Mouse (Mus musculus) myocyte (in vitro differentiated cells): Measurements from ENCODE around the gene Ciao2b. TPM values are rescaled to one million over a fixed set of nuclear protein-coding genes. Genes with fewer than 3 reads are reported as not detected.

Source experiments
- H3K27me3 ChIP-seq: one replicate; pipeline ENCODE4 v1.6.1; 2011; ENCODE audit not compliant: control insufficient read depth, insufficient read depth, insufficient read length
- H3K36me3 ChIP-seq: one replicate; pipeline ENCODE4 v1.6.1; 2011; ENCODE audit not compliant: control insufficient read depth, insufficient read depth
- H3K4me2 ChIP-seq: one replicate; pipeline ENCODE4 v1.6.1; 2011; ENCODE audit warnings: low read depth, control low read depth
- H3K4me3 ChIP-seq: one replicate; pipeline ENCODE4 v1.5.1; 2011; ENCODE audit warnings: mild to moderate bottlenecking, control low read depth, moderate library complexity
- H3K79me2 ChIP-seq: one replicate; pipeline ENCODE4 v1.6.1; 2011; ENCODE audit not compliant: control insufficient read depth, insufficient read depth
- H3ac ChIP-seq: one replicate; pipeline ENCODE4 v1.6.1; 2011; ENCODE audit not compliant: control insufficient read depth, insufficient read length
- CEBPB ChIP-seq: IDR thresholded peaks from 2 replicates; pipeline ENCODE4 v1.6.1; 2011; ENCODE audit warnings: mild to moderate bottlenecking, moderate library complexity; ENCODE audit not compliant: poor library complexity, insufficient read depth, severe bottlenecking
- E2F4 ChIP-seq: IDR thresholded peaks from one replicate; pipeline ENCODE4 v1.6.1; 2011; ENCODE audit warnings: mild to moderate bottlenecking, control low read depth, moderate library complexity; ENCODE audit not compliant: insufficient read depth
- MAX ChIP-seq: IDR thresholded peaks from one replicate; pipeline ENCODE4 v1.6.1; 2011; ENCODE audit warnings: low read depth, mild to moderate bottlenecking, control low read depth
- MYOD1 ChIP-seq, 3 experiments: IDR thresholded peaks; one replicate each; pipeline ENCODE4 v1.6.1; 2011; ENCODE audit warnings: control low read depth in 2 of 3, low read depth in 2 of 3, mild to moderate bottlenecking in 2 of 3, moderate library complexity in 1 of 3; ENCODE audit not compliant: insufficient read length in 2 of 3, control insufficient read depth in 1 of 3
- MYOG ChIP-seq, 3 experiments: IDR thresholded peaks; one replicate each; pipeline ENCODE4 v1.6.1; 2011; ENCODE audit warnings: control low read depth in 2 of 3, low read depth in 2 of 3, mild to moderate bottlenecking in 2 of 3; ENCODE audit not compliant: insufficient read length in 2 of 3, control insufficient read depth in 1 of 3, insufficient read depth in 1 of 3
- POLR2A ChIP-seq: IDR thresholded peaks from one replicate; pipeline ENCODE4 v1.6.1; 2011; ENCODE audit warnings: low read depth, mild to moderate bottlenecking, control low read depth, moderate library complexity; ENCODE audit not compliant: insufficient read length
- POLR2AphosphoS2 ChIP-seq: IDR thresholded peaks from one replicate; pipeline ENCODE4 v1.6.1; 2011; ENCODE audit warnings: low read depth, control low read depth; ENCODE audit not compliant: insufficient read length
- REST ChIP-seq: IDR thresholded peaks from one replicate; pipeline ENCODE4 v1.6.1; 2011; ENCODE audit warnings: mild to moderate bottlenecking, control low read depth, moderate library complexity; ENCODE audit not compliant: insufficient read depth, insufficient read length
- SRF ChIP-seq: IDR thresholded peaks from one replicate; pipeline ENCODE4 v1.6.1; 2011; ENCODE audit warnings: low read depth; ENCODE audit not compliant: control insufficient read depth, insufficient read length
- TCF12 ChIP-seq: IDR thresholded peaks from one replicate; pipeline ENCODE4 v1.6.1; 2011; ENCODE audit warnings: mild to moderate bottlenecking, control low read depth; ENCODE audit not compliant: poor library complexity, insufficient read depth, severe bottlenecking
- TCF3 ChIP-seq: IDR thresholded peaks from one replicate; pipeline ENCODE4 v1.6.1; 2011; ENCODE audit warnings: low read depth, control low read depth; ENCODE audit not compliant: insufficient read length
- USF1 ChIP-seq: IDR thresholded peaks from one replicate; pipeline ENCODE4 v1.6.1; 2011; ENCODE audit warnings: low read depth, mild to moderate bottlenecking, control low read depth, moderate library complexity
- polyA plus RNA-seq: library from polyadenylated mRNA; unstranded; fragments of >200 nt; fragmentation: generic; extraction: Trizol; gene quantifications from one replicate; pipeline ENCODE4 v1.2.1, GENCODE M21; 2012; ENCODE audit warnings: missing spikeins

Ciao2b gene
- polyA plus RNA-seq, 1 experiment = 217 TPM

DNA sequence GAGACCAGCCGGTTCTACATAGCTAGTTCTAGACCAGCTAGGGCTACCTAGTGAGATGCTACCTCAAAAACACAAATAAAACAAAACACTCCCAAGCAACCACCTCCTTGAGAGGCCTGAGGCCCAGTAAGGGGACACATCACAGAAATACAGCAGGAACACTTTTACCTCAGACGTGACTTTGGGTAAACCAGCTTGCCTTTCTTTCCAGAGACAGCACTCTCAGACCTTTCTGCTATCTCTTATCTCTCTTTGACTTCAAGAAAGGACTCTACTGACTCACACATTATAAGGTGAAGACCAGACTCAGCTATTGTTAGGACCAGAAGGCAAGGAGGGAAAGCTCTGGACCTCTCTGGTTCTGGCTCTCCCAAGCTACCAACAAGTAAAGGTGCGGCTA, 51.5 kb downstream of the Ciao2b start:
- TF ChIP-seq TCF3 = no peak
- TF ChIP-seq USF1 = no peak
- no peak for TF ChIP-seq TCF12
- TF ChIP-seq MAX = no peak
- no peak for TF ChIP-seq E2F4
- TF ChIP-seq REST = no peak
- no peak for TF ChIP-seq MYOG (IDR thresholded peaks at IDR 0.05; ENCODE audit: control insufficient read depth in 1 of 3, insufficient read depth in 1 of 3, insufficient read length in 2 of 3, low read depth in 2 of 3)
- TF ChIP-seq SRF = no peak
- TF ChIP-seq POLR2A = no peak
- no peak for TF ChIP-seq CEBPB
- TF ChIP-seq POLR2AphosphoS2 = no peak
- no peak for TF ChIP-seq MYOD1 (IDR thresholded peaks at IDR 0.05; ENCODE audit: control insufficient read depth in 1 of 3, insufficient read length in 2 of 3, low read depth in 2 of 3)
- Histone ChIP-seq H3K36me3 (peaks cover 16% of the 10 kb centered on the region), H3K4me2 (no peak overlapping the region), H3K4me3 (peak overlapping the region; percentile 68), H3ac (no peak overlapping the region), H3K27me3 (no peaks in the 10 kb centered on the region), H3K79me2 (peaks cover 13% of the 10 kb centered on the region)

Other genes starting within 250 kb of the Ciao2b start
- 5.5 TPM for gene Cmtm4, start 246.2 kb downstream of the Ciao2b start, polyA plus RNA-seq
- 45.0 TPM for gene Dync1li2, start 198.9 kb downstream of the Ciao2b start, polyA plus RNA-seq
- gene Terb1, start 132.1 kb downstream of the Ciao2b start, polyA plus RNA-seq = not detected
- 15.4 TPM for gene Nae1, start 107.3 kb downstream of the Ciao2b start, polyA plus RNA-seq
- gene Car7, start 107.3 kb downstream of the Ciao2b start, polyA plus RNA-seq = 0.64 TPM
- 2.3 TPM for gene Pdp2, start 50.5 kb downstream of the Ciao2b start, polyA plus RNA-seq
- 0.29 TPM for gene Cdh16, start 17.6 kb downstream of the Ciao2b start, polyA plus RNA-seq
- gene Rrad, start 10.6 kb downstream of the Ciao2b start, polyA plus RNA-seq = 17.9 TPM
- gene Ces2a, start 92.0 kb upstream of the Ciao2b start, polyA plus RNA-seq = not detected
- gene Ces2b, start 189.6 kb upstream of the Ciao2b start, polyA plus RNA-seq = not detected
- gene Ces2c, start 205.1 kb upstream of the Ciao2b start, polyA plus RNA-seq = 0.34 TPM